Mouse (Mus musculus): ENCODE measurements around the gene Syt6. TPM values are rescaled to one million over a fixed set of nuclear protein-coding genes. Genes with fewer than 3 reads are reported as not detected.

The Syt6 gene
- polyA plus RNA-seq, 1 experiment from 2014 or later, result 0.51 TPM

DNA sequence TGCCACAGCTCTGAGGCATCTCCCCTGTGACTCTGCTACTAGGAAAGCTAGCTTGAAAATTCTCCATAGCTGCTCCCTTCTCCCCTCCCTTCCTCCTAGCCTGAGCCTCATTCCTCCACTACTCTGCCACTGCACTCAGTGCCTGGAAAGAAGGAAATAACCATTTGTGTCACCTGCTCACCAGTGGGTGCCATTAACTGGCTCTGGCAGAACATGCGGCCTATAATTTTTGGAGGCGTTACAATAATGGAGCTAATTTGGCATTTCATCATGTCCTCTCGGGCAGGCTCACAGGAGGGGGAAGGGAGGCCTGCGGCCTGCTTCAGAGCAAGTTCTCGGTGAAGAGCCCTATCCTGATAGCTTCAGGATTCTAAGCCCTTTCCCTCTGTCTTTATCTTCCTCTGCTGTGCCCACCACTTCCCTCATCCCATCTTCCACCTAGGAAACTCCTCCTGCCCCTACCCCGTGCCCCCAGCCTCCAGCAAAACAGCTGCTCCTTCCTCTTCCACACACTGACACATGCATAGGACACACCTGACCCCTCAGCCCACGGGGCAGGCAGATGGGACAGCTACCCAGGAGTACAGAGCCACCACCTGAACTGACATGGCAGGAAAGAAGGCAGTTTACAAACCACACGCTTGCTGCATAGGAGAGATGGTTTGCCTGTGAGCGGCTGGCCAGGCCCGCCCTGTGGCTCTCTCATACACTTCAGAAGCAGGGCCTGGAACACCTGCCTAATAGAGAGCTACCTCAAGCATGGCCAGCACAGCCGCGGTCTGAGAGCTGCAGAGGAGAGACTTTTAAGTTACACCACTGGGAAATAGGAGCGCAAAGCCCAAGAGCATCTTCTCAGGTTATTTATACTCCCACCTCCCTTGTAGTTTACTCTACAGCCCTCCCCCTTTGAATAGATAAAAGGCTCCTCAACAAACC, 31.9 kb downstream of the Syt6 start:
- Histone ChIP-seq H3K9me3 (no peaks in the 10 kb centered on the region), H3K4me3 (no peak overlapping the region), H3K4me1 (no peaks in the 10 kb centered on the region), H3K27ac (no peak overlapping the region), H3K27me3 (ENCODE audit: insufficient read depth, poor library complexity, severe bottlenecking) (0 out of 2 replicates have a peak, but pooled peaks cover 6% of the 10 kb centered on the region), H3K36me3 (no peaks in the 10 kb centered on the region)
- no peak for DNase-seq (ENCODE audit: low spot score)
- WGBS, result 78% methylated on average over 13 of the region's 13 CpGs

DNA sequence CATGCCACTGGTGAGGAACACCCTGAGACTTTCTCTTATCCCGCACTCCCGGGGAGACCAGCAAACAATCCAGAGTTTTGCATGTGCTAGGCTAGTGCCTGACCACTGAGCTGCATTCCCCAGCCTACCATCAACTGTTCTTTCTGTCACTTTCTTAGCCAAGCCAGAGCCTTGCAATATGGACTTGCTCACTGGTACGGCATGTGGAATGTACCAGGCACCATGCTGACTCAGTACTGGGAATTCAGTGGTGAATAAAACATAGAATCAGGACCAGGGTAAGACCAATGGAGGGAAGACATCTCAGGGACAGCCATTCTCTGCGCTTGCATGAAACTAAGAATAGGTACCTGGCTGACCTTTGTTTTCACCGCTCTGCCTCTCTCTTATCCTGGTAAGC, 35.2 kb downstream of the Syt6 start:
- no peak for DNase-seq (ENCODE audit: low spot score)
- H3K36me3 ChIP-seq, result no peaks in the 10 kb centered on the region
- H3K4me1 ChIP-seq, result no peaks in the 10 kb centered on the region
- no peak overlapping the region for H3K27ac ChIP-seq
- H3K27me3 ChIP-seq (ENCODE audit: insufficient read depth, poor library complexity, severe bottlenecking), result peaks cover 11% of the 10 kb centered on the region; the same call in 1 of the 2 replicates
- no peak overlapping the region for H3K4me3 ChIP-seq
- 79% methylated on average over 5 of the region's 5 CpGs for WGBS
- H3K9me3 ChIP-seq, result no peaks in the 10 kb centered on the region

DNA sequence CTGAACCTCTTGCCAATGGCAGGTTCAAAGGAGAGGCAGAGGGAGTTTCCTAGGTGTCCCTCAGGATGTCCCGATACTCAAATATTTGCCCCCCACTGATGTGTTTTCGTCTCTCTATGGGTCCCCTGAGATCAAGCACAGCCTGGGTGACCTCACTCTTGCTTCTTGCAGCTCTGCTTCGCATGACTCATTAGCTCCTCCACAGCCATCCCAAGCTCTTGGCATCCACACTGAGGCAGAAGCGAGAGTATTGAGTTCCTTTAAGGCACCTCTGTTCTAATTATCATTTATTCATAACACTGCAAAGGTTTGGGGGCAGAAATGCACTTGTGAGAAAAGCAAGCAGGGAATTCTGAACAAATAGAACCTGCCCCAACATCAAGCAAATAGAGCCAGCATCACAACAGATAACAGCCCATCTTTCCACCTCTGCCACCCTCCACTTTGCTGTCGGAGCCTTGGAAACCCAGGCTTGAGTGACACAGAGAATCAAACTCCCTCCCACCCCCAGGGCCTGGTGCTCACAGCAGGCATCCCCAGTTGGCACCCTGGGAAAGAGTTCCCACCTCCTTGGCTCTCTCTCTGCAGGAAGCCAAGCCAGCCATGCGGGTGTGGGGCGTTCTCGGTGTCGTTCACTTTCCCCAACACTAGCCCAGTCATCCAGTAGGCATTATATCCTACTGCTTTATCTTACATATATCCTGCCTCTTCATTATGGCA, 37.8 kb downstream of the Syt6 start:
- no peaks in the 10 kb centered on the region for H3K4me1 ChIP-seq
- H3K4me3 ChIP-seq, result no peak overlapping the region
- DNase-seq (ENCODE audit: low spot score), result no peak
- 54% methylated on average over 9 of the region's 9 CpGs for WGBS
- peaks cover 11% of the 10 kb centered on the region; the same call in 1 of the 2 replicates for H3K27me3 ChIP-seq (ENCODE audit: insufficient read depth, poor library complexity, severe bottlenecking)
- H3K36me3 ChIP-seq, result no peaks in the 10 kb centered on the region
- H3K9me3 ChIP-seq, result no peaks in the 10 kb centered on the region
- H3K27ac ChIP-seq, result no peak overlapping the region

DNA sequence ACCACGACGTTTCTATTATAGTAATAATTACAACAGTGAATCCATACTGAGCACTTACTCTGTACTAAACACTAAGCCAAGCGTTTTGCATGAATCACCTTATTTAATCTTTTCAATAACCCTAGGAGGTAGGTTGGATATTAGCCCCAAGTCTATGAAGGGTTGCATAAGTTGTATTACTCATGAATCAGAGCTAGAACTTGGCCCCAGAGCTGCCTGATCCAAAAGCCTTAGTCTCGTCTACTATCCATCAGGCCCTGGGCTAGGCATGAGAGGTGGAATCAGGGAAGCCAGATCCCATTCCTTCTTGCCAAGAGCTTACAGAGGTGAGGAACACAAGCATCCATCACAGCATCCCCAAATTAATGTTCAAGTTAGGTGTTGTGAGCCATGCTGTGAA, 40.6 kb downstream of the Syt6 start:
- no peak for DNase-seq (ENCODE audit: low spot score)
- Histone ChIP-seq H3K36me3 (no peaks in the 10 kb centered on the region), H3K4me1 (no peaks in the 10 kb centered on the region), H3K27me3 (ENCODE audit: insufficient read depth, poor library complexity, severe bottlenecking) (peaks cover 10% of the 10 kb centered on the region; the same call in 1 of the 2 replicates), H3K27ac (no peak overlapping the region), H3K9me3 (no peaks in the 10 kb centered on the region), H3K4me3 (no peak overlapping the region)
- WGBS, result 75% methylated on average over 4 of the region's 4 CpGs

DNA sequence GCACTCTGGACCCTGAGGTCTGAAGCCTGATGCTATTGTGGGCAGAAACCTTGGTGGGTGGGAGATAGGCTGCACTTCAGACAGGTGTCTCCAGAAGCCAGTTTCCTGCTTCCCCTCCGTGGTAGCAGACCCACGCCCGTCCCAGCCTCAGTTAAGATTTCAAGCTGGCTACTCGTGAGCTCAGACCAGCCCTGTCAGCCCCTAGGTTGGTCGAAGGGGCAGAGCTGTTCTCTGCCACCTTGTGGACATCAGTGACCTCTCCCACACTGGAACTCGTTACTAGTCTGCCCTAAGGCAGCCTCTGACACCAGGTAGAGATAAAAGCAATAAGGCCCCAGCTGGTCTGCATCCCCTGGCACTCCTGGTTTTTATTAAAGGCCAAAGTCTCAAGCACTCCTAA, 42.0 kb downstream of the Syt6 start:
- WGBS, result 17% methylated on average over 6 of the region's 6 CpGs
- no peak for DNase-seq (ENCODE audit: low spot score)
- H3K9me3 ChIP-seq, result no peaks in the 10 kb centered on the region
- H3K4me3 ChIP-seq, result no peak overlapping the region
- no peaks in the 10 kb centered on the region for H3K4me1 ChIP-seq
- H3K36me3 ChIP-seq, result no peaks in the 10 kb centered on the region
- no peak overlapping the region for H3K27ac ChIP-seq
- H3K27me3 ChIP-seq (ENCODE audit: insufficient read depth, poor library complexity, severe bottlenecking), result peaks cover 9% of the 10 kb centered on the region; the same call in 1 of the 2 replicates

DNA sequence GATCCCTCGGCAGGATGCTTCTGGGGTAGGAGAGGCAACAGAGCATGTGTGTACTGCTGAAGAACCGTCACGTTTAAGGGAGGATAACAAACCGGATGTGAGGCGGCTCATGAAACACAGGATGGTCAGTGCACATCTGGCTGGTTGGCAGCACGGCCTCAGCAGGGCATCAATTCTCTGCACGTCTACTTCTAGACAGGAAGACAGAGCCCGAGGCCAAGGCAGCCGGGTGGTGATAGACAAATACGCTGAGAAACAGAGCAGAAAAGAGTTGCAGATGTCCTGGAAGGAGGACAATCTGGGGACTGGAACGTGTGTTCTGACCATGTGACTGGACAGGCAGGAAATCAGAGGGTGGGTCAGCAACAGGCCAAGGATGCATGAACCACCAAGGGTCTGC, 45.1 kb downstream of the Syt6 start:
- Histone ChIP-seq H3K27ac (no peak overlapping the region), H3K4me3 (no peak overlapping the region), H3K9me3 (no peaks in the 10 kb centered on the region), H3K36me3 (no peaks in the 10 kb centered on the region), H3K27me3 (ENCODE audit: insufficient read depth, poor library complexity, severe bottlenecking) (peaks cover 3% of the 10 kb centered on the region; the same call in 1 of the 2 replicates), H3K4me1 (no peaks in the 10 kb centered on the region)
- WGBS, result 70% methylated on average over 11 of the region's 11 CpGs
- no peak for DNase-seq (ENCODE audit: low spot score)

DNA sequence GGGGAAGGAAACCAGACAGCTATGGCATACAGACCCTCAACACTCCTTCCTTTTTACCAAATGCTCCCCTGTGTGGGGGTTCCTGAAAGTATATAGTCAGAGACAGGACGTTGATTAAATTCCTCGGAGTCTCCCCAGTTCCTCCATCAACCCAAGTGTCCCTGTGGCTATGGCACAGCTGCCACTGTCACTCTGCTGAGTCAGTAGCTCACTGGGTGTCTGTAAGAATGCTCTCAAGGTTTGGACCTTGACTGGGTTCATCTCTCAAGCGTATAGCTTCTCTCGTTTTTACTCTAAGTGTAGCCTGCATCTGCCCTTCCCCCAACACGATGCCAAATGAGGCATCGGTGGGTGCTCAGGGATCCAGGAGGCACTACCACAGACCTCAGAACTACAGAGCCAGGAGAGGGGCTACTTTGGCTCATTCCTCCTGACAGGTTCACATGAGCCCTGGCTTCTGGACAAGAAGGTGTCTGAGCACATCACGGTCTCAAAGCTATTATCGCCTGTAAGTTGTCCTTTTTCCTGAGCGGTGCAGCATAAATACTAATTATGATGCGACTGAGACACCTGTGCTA, 49.0 kb downstream of the Syt6 start:
- H3K4me1 ChIP-seq, result no peaks in the 10 kb centered on the region
- no peak for DNase-seq (ENCODE audit: low spot score)
- H3K4me3 ChIP-seq, result no peak overlapping the region
- no peaks in the 10 kb centered on the region for H3K9me3 ChIP-seq
- WGBS, result 83% methylated on average over 10 of the region's 10 CpGs
- H3K27ac ChIP-seq, result no peak overlapping the region
- H3K27me3 ChIP-seq (ENCODE audit: insufficient read depth, poor library complexity, severe bottlenecking), result peaks cover 3% of the 10 kb centered on the region; the same call in 1 of the 2 replicates
- H3K36me3 ChIP-seq, result no peaks in the 10 kb centered on the region

DNA sequence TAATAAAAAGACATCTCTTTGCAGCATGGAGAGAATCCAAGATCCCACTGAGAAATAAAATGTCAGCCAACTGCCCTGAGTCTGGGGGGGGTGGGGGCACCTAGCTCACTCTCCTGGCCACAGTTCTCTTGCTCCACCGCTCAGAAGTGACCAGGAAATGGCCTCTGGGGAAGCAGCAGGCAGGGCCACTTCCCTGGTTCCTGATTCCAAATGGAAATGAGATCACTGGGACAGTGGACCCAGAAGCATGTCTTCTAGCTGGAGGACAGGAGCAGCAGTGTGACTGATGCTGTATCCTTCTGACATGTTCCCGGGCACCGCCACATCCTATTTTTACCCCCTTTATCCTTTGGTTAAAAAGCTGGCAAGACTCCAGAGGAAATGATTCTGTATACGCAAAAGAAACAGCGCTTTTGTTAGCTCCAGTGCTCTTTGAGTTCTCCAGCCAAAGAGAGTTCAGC, 49.6 kb downstream of the Syt6 start:
- no peaks in the 10 kb centered on the region for H3K4me1 ChIP-seq
- H3K9me3 ChIP-seq, result no peaks in the 10 kb centered on the region
- H3K27me3 ChIP-seq (ENCODE audit: insufficient read depth, poor library complexity, severe bottlenecking), result peaks cover 3% of the 10 kb centered on the region; the same call in 1 of the 2 replicates
- 53% methylated on average over 5 of the region's 5 CpGs for WGBS
- DNase-seq (ENCODE audit: low spot score), result peak; percentile 68
- no peak overlapping the region for H3K4me3 ChIP-seq
- no peaks in the 10 kb centered on the region for H3K36me3 ChIP-seq
- no peak overlapping the region for H3K27ac ChIP-seq

DNA sequence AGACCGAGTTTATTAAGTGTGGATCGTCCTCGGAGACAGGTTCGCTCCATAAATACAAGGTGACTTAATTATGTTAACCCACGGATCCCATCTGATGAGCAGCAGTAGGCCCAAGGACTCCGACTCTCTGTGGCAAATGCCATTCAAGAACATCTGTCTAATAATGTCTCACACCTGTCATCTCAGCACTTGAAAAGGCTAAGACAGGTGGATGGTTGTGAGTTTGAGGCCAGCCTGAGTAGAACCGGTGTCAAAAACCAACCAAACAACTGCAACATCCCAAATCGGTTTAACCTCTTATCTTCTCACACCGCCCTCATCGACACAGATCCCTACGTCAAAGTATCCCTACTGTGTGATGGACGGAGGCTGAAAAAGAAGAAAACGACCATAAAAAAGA, 50.1 kb downstream of the Syt6 start:
- no peaks in the 10 kb centered on the region for H3K27me3 ChIP-seq (ENCODE audit: insufficient read depth, poor library complexity, severe bottlenecking)
- no peak overlapping the region for H3K4me3 ChIP-seq
- no peak overlapping the region for H3K27ac ChIP-seq
- WGBS, result 87% methylated on average over 13 of the region's 13 CpGs
- no peaks in the 10 kb centered on the region for H3K4me1 ChIP-seq
- DNase-seq (ENCODE audit: low spot score), result no peak
- H3K36me3 ChIP-seq, result no peaks in the 10 kb centered on the region
- H3K9me3 ChIP-seq, result no peaks in the 10 kb centered on the region

DNA sequence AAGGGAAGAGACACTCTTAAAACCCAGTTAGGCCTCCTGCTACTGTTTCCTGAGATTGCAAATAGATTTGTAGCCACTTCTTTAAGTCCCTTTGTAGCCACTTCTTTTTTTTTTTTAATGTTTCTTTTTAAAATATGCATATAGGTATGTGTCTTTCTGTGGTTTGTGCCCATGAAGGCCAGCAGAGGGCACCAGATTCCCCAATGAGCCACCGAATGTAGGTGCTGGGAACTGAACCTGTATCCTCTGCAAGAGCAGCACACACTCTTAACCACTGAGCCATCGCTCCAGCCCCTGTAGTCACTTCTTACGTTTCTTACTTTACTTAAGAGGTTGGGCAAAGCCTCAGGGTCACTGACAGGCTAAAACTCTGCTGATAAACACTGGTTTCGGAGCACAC, 51.5 kb downstream of the Syt6 start:
- Histone ChIP-seq H3K36me3 (no peaks in the 10 kb centered on the region), H3K4me1 (peaks cover 3% of the 10 kb centered on the region; the same call in 1 of the 2 replicates), H3K27me3 (ENCODE audit: insufficient read depth, poor library complexity, severe bottlenecking) (no peaks in the 10 kb centered on the region), H3K4me3 (no peak overlapping the region), H3K9me3 (no peaks in the 10 kb centered on the region), H3K27ac (no peak overlapping the region)
- 84% methylated on average over 4 of the region's 4 CpGs for WGBS
- DNase-seq (ENCODE audit: low spot score), result no peak

DNA sequence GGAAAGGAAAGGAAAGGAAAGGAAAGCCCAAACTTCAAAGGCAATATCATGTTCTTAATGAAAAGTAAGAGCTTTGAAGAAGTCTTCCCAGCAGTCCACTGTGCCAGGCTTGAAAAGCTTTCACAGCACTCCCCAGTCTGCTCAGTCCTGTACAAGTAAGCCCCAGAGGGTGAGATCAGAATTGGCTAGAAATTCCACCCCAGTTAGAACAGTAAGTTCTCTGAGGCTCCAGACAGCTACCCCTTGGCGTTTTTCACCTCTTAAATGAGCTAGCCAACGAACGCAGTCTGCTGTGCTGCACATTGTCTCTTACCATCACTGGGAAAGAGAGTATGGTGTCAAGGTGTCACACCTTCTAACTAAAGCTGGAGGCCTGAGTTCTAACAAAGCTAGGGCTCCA, 52.6 kb downstream of the Syt6 start:
- H3K36me3 ChIP-seq, result no peaks in the 10 kb centered on the region
- WGBS, result 76% methylated on average over 3 of the region's 3 CpGs
- peaks cover 3% of the 10 kb centered on the region; the same call in 1 of the 2 replicates for H3K4me1 ChIP-seq
- H3K4me3 ChIP-seq, result no peak overlapping the region
- no peaks in the 10 kb centered on the region for H3K27me3 ChIP-seq (ENCODE audit: insufficient read depth, poor library complexity, severe bottlenecking)
- H3K9me3 ChIP-seq, result no peaks in the 10 kb centered on the region
- no peak overlapping the region for H3K27ac ChIP-seq
- DNase-seq (ENCODE audit: low spot score), result no peak

DNA sequence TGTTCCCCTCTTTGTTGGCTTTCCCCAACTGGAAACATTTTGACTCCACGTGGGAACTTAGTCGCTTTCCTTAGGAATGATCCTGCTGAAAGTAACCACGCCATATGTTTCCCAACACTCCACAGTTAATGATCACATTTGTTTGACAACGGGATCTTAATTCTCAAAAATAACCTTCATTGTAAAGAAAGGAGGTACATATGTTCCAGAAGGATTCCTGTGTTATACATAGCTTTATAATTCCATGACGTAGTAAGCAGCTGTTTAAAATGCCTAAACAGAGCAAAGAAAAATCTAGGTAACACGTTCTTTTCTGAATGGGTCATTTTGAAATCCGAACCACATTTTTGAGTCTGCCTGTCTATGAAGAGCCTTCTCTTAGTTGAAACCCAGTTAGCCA, 58.1 kb downstream of the Syt6 start:
- H3K4me3 ChIP-seq, result no peak overlapping the region
- H3K4me1 ChIP-seq, result peaks cover 6% of the 10 kb centered on the region; the same call in 1 of the 2 replicates
- no peak for DNase-seq (ENCODE audit: low spot score)
- no peaks in the 10 kb centered on the region for H3K9me3 ChIP-seq
- 85% methylated on average over 7 of the region's 7 CpGs for WGBS
- no peak overlapping the region for H3K27ac ChIP-seq
- no peaks in the 10 kb centered on the region for H3K27me3 ChIP-seq (ENCODE audit: insufficient read depth, poor library complexity, severe bottlenecking)
- H3K36me3 ChIP-seq, result no peaks in the 10 kb centered on the region

DNA sequence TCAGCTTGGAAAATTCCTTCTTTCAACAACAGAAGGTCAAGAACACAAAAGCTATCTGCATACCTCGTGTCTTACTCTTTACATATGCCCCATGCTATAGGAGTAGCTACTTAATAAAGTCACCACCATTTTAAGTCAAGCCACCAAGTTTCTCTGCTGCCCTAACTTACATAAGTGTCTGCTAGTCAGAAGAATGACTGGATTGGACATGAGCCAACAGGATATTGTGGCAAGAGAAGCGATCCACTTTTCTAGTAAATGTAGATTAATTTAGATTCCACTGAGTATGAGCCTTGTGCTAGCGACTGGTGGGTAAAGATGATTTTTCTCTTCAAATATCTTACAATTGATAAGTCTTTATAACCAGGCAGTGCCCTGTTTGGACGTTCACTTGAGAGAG, 58.8 kb downstream of the Syt6 start:
- Histone ChIP-seq H3K27me3 (ENCODE audit: insufficient read depth, poor library complexity, severe bottlenecking) (no peaks in the 10 kb centered on the region), H3K4me3 (no peak overlapping the region), H3K27ac (no peak overlapping the region), H3K9me3 (no peaks in the 10 kb centered on the region), H3K4me1 (peaks cover 6% of the 10 kb centered on the region; the same call in 1 of the 2 replicates), H3K36me3 (no peaks in the 10 kb centered on the region)
- DNase-seq (ENCODE audit: low spot score), result no peak
- WGBS, result 75% methylated on average over 4 of the region's 4 CpGs
